Mouse (Mus musculus): Measurements from ENCODE around the gene Cnot11. TPM values are rescaled to one million over a fixed set of nuclear protein-coding genes. Genes with fewer than 3 reads are reported as not detected.
A peak's percentile ranks its signal among the peaks of the same experiment; 100 is the strongest.

Gene Cnot11
- polyA plus RNA-seq (2015; fragmentation: Nextera tagmentation; extraction: Ambion mirVana), result 19.4 and 21.2 TPM in 2 replicates

DNA sequence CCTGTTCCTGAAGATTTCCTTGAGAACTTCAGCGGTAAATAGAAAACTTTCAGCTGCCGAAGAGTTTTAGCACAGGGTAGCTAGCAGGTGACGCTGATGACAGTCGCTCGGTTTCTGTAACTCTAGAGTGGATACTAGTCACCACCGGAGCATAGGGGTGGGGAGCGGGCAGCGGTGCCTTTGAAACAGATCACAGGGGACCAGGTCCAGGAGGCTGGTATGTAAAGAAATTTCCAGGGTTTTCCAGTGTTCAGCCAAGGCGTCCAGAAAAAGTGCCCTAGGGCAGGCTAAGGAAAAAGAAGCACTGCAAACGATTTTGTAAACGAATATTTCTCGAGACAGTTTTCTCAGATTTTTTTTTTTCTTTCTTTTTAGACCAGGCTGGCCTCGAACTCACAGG, at the start of gene Cnot11:
Gene Cnot11 (plus strand): TSS at position 162 of the 400 bp plus-strand sequence.
- Histone ChIP-seq H3K4me1 (peaks cover 19% of the 10 kb centered on the region), H3K27ac (replicated peaks) (peak within 1 kb of the TSS; percentile 91), H3K9me3 (replicated peaks) (no peaks in the 10 kb centered on the region), H3K36me3 (peaks cover 17% of the 10 kb centered on the region), H3K4me2 (replicated peaks) (peak within 1 kb of the TSS; percentile 81), H3K4me3 (replicated peaks) (peak within 1 kb of the TSS; percentile 90), H3K27me3 (no peaks in the 10 kb centered on the region), H3K9ac (peak within 1 kb of the TSS; percentile 82)
- no peak for ATAC-seq (ENCODE audit: insufficient number of reproducible peaks, low FRiP score, low TSS enrichment, low read depth)
- WGBS, result 26% methylated on average over 13 of the region's 13 CpGs

GRCm38 (mm10) chr1:39487370-39487769, 47.4 kb upstream of the Cnot11 start:
- Histone ChIP-seq H3K9me3 (replicated peaks) (no peaks in the 10 kb centered on the region), H3K4me3 (replicated peaks) (no peak overlapping the region), H3K27me3 (no peaks in the 10 kb centered on the region), H3K4me1 (no peaks in the 10 kb centered on the region), H3K27ac (replicated peaks) (no peak overlapping the region), H3K9ac (no peak overlapping the region), H3K36me3 (no peaks in the 10 kb centered on the region), H3K4me2 (replicated peaks) (no peak overlapping the region)
- no peak for ATAC-seq (ENCODE audit: insufficient number of reproducible peaks, low FRiP score, low TSS enrichment, low read depth)
- 77% methylated on average over 3 of the region's 3 CpGs for WGBS

GRCm38 (mm10) chr1:39493165-39493564, 41.6 kb upstream of the Cnot11 start:
- Histone ChIP-seq H3K36me3 (no peaks in the 10 kb centered on the region), H3K4me2 (replicated peaks) (no peak overlapping the region), H3K9me3 (replicated peaks) (0 out of 2 replicates have a peak, but pooled peaks cover 3% of the 10 kb centered on the region), H3K27me3 (no peaks in the 10 kb centered on the region), H3K4me1 (no peaks in the 10 kb centered on the region), H3K9ac (no peak overlapping the region), H3K27ac (replicated peaks) (no peak overlapping the region), H3K4me3 (replicated peaks) (no peak overlapping the region)
- WGBS, result 84% methylated on average over 5 of the region's 5 CpGs
- ATAC-seq (ENCODE audit: insufficient number of reproducible peaks, low FRiP score, low TSS enrichment, low read depth), result no peak

DNA sequence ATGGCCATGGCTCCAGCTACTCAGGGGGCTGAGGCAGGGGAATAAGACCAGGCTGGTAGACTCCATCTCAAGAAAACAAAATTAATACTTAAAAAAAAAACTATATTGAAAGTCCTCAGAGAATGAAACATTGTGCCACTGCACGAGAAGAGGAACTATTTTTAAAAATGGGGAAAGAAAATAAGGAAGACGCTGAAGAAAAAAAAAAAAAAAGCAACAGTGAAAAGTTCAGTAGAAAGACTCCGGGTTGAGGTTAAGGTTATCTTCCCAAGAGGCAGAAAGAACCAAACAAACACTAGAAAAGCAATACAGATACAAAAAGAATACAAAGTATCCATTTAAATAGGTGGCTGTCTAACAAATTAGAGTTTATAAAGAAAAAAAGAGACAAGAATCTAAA, 41.1 kb upstream of the Cnot11 start:
- H3K9me3 ChIP-seq (replicated peaks), result 0 out of 2 replicates have a peak, but pooled peaks cover 3% of the 10 kb centered on the region
- WGBS, result 73% methylated on average over 3 of the region's 3 CpGs
- H3K36me3 ChIP-seq, result no peaks in the 10 kb centered on the region
- no peak overlapping the region for H3K27ac ChIP-seq (replicated peaks)
- H3K9ac ChIP-seq, result no peak overlapping the region
- no peak overlapping the region for H3K4me3 ChIP-seq (replicated peaks)
- H3K27me3 ChIP-seq, result no peaks in the 10 kb centered on the region
- H3K4me2 ChIP-seq (replicated peaks), result no peak overlapping the region
- ATAC-seq (ENCODE audit: insufficient number of reproducible peaks, low FRiP score, low TSS enrichment, low read depth), result no peak
- H3K4me1 ChIP-seq, result no peaks in the 10 kb centered on the region

GRCm38 (mm10) chr1:39496995-39497394, 37.8 kb upstream of the Cnot11 start:
- Histone ChIP-seq H3K4me3 (replicated peaks) (no peak overlapping the region), H3K36me3 (no peaks in the 10 kb centered on the region), H3K27me3 (no peaks in the 10 kb centered on the region), H3K9ac (no peak overlapping the region), H3K4me2 (replicated peaks) (no peak overlapping the region), H3K27ac (replicated peaks) (no peak overlapping the region), H3K4me1 (no peaks in the 10 kb centered on the region), H3K9me3 (replicated peaks) (0 out of 2 replicates have a peak, but pooled peaks cover 3% of the 10 kb centered on the region)
- ATAC-seq (ENCODE audit: insufficient number of reproducible peaks, low FRiP score, low TSS enrichment, low read depth), result no peak
- WGBS, result 93% methylated on average over 4 of the region's 4 CpGs

- WGBS, result 90% methylated on average over 11 of the region's 11 CpGs
- no peak overlapping the region for H3K9ac ChIP-seq
- ATAC-seq (ENCODE audit: insufficient number of reproducible peaks, low FRiP score, low TSS enrichment, low read depth), result no peak
- H3K27me3 ChIP-seq, result no peaks in the 10 kb centered on the region
- H3K4me2 ChIP-seq (replicated peaks), result no peak overlapping the region
- no peak overlapping the region for H3K27ac ChIP-seq (replicated peaks)
- no peaks in the 10 kb centered on the region for H3K36me3 ChIP-seq
- H3K9me3 ChIP-seq (replicated peaks), result 0 out of 2 replicates have a peak, but pooled peaks cover 3% of the 10 kb centered on the region
- no peak overlapping the region for H3K4me3 ChIP-seq (replicated peaks)
- no peaks in the 10 kb centered on the region for H3K4me1 ChIP-seq
Measured at GRCm38 (mm10) chr1:39497748-39498147, 37.0 kb upstream of the Cnot11 start.

- 0 out of 2 replicates have a peak, but pooled peaks cover 3% of the 10 kb centered on the region for H3K9me3 ChIP-seq (replicated peaks)
- no peak overlapping the region for H3K4me2 ChIP-seq (replicated peaks)
- no peak overlapping the region for H3K4me3 ChIP-seq (replicated peaks)
- WGBS, result 73% methylated on average over 2 of the region's 2 CpGs
- no peak overlapping the region for H3K27ac ChIP-seq (replicated peaks)
- no peaks in the 10 kb centered on the region for H3K36me3 ChIP-seq
- H3K27me3 ChIP-seq, result no peaks in the 10 kb centered on the region
- no peak overlapping the region for H3K9ac ChIP-seq
- H3K4me1 ChIP-seq, result no peaks in the 10 kb centered on the region
- peak; percentile 80 for ATAC-seq (ENCODE audit: insufficient number of reproducible peaks, low FRiP score, low TSS enrichment, low read depth)
Measured at GRCm38 (mm10) chr1:39499485-39499941, 35.3 kb upstream of the Cnot11 start.

GRCm38 (mm10) chr1:39502817-39503633, 31.8 kb upstream of the Cnot11 start:
- H3K27ac ChIP-seq (replicated peaks), result no peak overlapping the region
- no peak for ATAC-seq (ENCODE audit: insufficient number of reproducible peaks, low FRiP score, low TSS enrichment, low read depth)
- H3K9ac ChIP-seq, result no peak overlapping the region
- no peak overlapping the region for H3K4me2 ChIP-seq (replicated peaks)
- H3K4me1 ChIP-seq, result no peaks in the 10 kb centered on the region
- no peak overlapping the region for H3K4me3 ChIP-seq (replicated peaks)
- no peaks in the 10 kb centered on the region for H3K36me3 ChIP-seq
- H3K9me3 ChIP-seq (replicated peaks), result no peaks in the 10 kb centered on the region
- H3K27me3 ChIP-seq, result no peaks in the 10 kb centered on the region
- WGBS, result 74% methylated on average over 17 of the region's 17 CpGs

DNA sequence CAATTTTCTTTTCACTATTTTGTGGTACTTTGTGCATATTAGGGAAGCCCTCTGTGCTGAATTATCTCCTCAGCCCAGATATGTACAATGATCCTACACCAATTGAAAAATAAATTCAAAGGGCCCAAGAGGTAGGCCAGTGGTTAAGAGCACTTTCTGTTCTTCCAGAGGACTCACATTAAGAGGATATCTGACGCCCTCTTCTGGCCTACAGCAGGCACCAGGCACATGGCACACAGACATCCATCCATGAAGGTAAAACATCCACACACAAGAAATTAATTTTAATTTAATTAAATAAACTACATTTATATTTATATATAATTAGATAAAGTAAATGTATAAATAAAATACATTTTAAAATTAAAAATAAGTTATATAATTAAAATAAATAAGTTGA, 30.5 kb upstream of the Cnot11 start:
- Histone ChIP-seq H3K4me1 (no peaks in the 10 kb centered on the region), H3K4me3 (replicated peaks) (no peak overlapping the region), H3K4me2 (replicated peaks) (no peak overlapping the region), H3K27ac (replicated peaks) (no peak overlapping the region), H3K9me3 (replicated peaks) (no peaks in the 10 kb centered on the region), H3K36me3 (no peaks in the 10 kb centered on the region), H3K9ac (no peak overlapping the region), H3K27me3 (no peaks in the 10 kb centered on the region)
- no peak for ATAC-seq (ENCODE audit: insufficient number of reproducible peaks, low FRiP score, low TSS enrichment, low read depth)
- WGBS, result 4% methylated on average over 1 of the region's 1 CpGs

- H3K27ac ChIP-seq (replicated peaks), result no peak overlapping the region
- no peak for ATAC-seq (ENCODE audit: insufficient number of reproducible peaks, low FRiP score, low TSS enrichment, low read depth)
- 52% methylated on average over 9 of the region's 9 CpGs for WGBS
- H3K4me2 ChIP-seq (replicated peaks), result no peak overlapping the region
- no peaks in the 10 kb centered on the region for H3K27me3 ChIP-seq
- no peak overlapping the region for H3K9ac ChIP-seq
- H3K9me3 ChIP-seq (replicated peaks), result no peaks in the 10 kb centered on the region
- 0 out of 2 replicates have a peak, but pooled peaks cover 5% of the 10 kb centered on the region for H3K4me1 ChIP-seq
- no peaks in the 10 kb centered on the region for H3K36me3 ChIP-seq
- H3K4me3 ChIP-seq (replicated peaks), result no peak overlapping the region
Measured at GRCm38 (mm10) chr1:39505600-39505999, 29.2 kb upstream of the Cnot11 start.

- 63% methylated on average over 8 of the region's 8 CpGs for WGBS
Measured at GRCm38 (mm10) chr1:39511775-39512174, 23.0 kb upstream of the Cnot11 start.

More at GRCm38 (mm10) chr1:39511775-39512174, 23.0 kb upstream of the Cnot11 start:
- Histone ChIP-seq H3K9me3 (replicated peaks) (no peaks in the 10 kb centered on the region), H3K4me1 (0 out of 2 replicates have a peak, but pooled peaks cover 5% of the 10 kb centered on the region), H3K27me3 (no peaks in the 10 kb centered on the region), H3K4me3 (replicated peaks) (no peak overlapping the region), H3K36me3 (no peaks in the 10 kb centered on the region), H3K9ac (no peak overlapping the region), H3K27ac (replicated peaks) (no peak overlapping the region), H3K4me2 (replicated peaks) (no peak overlapping the region)
- no peak for ATAC-seq (ENCODE audit: insufficient number of reproducible peaks, low FRiP score, low TSS enrichment, low read depth)

All from embryonic facial prominence, embryonic 15.5 days (tissue).